Mouse (Mus musculus) MEL (cell line): ENCODE data around the gene Gria1.

Experiments used
- CTCF ChIP-seq, 3 experiments: IDR thresholded peaks in 2 of 3; conservative IDR thresholded peaks in 1 of 3; 2 replicates each; pipeline ENCODE4 v1.5.1; 2011 to 2012; ENCODE audit warnings: low read length in 3 of 3, low read depth in 2 of 3, mild to moderate bottlenecking in 2 of 3, improper control_type of control experiment in 1 of 3, inconsistent platforms in 1 of 3, mixed read lengths in 1 of 3, moderate library complexity in 1 of 3; ENCODE audit not compliant: control insufficient read depth in 1 of 3, insufficient read depth in 1 of 3, poor library complexity in 1 of 3, severe bottlenecking in 1 of 3
- GABPA ChIP-seq: IDR thresholded peaks from 2 replicates; pipeline ENCODE4 v1.6.1; 2012; ENCODE audit warnings: low read depth, mild to moderate bottlenecking, inconsistent platforms, low read length, improper control_type of control experiment, moderate library complexity
- GATA1 ChIP-seq: IDR thresholded peaks from 2 replicates; pipeline ENCODE4 v1.6.1; 2011; ENCODE audit warnings: low read depth, low read length, improper control_type of control experiment
- JUND ChIP-seq: IDR thresholded peaks from 2 replicates; pipeline ENCODE4 v1.6.1; 2011; ENCODE audit warnings: low read depth, mild to moderate bottlenecking, improper control_type of control experiment, low read length
- MAFK ChIP-seq: IDR thresholded peaks from 2 replicates; pipeline ENCODE4 v1.6.1; 2011; ENCODE audit warnings: low read depth, mild to moderate bottlenecking, low read length, improper control_type of control experiment, borderline replicate concordance
- MAX ChIP-seq: IDR thresholded peaks from 2 replicates; pipeline ENCODE4 v1.6.1; 2011; ENCODE audit warnings: low read length, improper control_type of control experiment
- MYC ChIP-seq: IDR thresholded peaks from 2 replicates; pipeline ENCODE4 v1.6.1; 2011; ENCODE audit warnings: low read depth, mild to moderate bottlenecking, low read length, improper control_type of control experiment, moderate library complexity
- POLR2A ChIP-seq, 2 experiments: IDR thresholded peaks; 2 replicates each; pipeline ENCODE4 v1.6.1; 2011 to 2012; ENCODE audit warnings: low read length in 2 of 2, mild to moderate bottlenecking in 2 of 2, control low read depth in 1 of 2, improper control_type of control experiment in 1 of 2, low read depth in 1 of 2, moderate library complexity in 1 of 2; ENCODE audit not compliant: control insufficient read depth in 1 of 2, insufficient read depth in 1 of 2, poor library complexity in 1 of 2
- RCOR1 ChIP-seq: IDR thresholded peaks from 2 replicates; pipeline ENCODE4 v1.6.1; 2012; ENCODE audit warnings: low read depth, mild to moderate bottlenecking, inconsistent platforms, low read length, improper control_type of control experiment
- TBP ChIP-seq: IDR thresholded peaks from 2 replicates; pipeline ENCODE4 v1.8.0; 2011; ENCODE audit warnings: low read depth, low read length, improper control_type of control experiment

- no peak for TF ChIP-seq CTCF (IDR thresholded peaks at IDR 0.05 in 2 of 3, conservative IDR thresholded peaks at IDR 0.05 in 1 of 3; ENCODE audit: control insufficient read depth in 1 of 3, insufficient read depth in 1 of 3, low read depth in 2 of 3, low read length in 3 of 3, poor library complexity in 1 of 3, severe bottlenecking in 1 of 3)
- no peak for TF ChIP-seq POLR2A (IDR thresholded peaks at IDR 0.05; ENCODE audit: control insufficient read depth in 1 of 2, insufficient read depth in 1 of 2, low read depth in 1 of 2, low read length in 2 of 2, poor library complexity in 1 of 2)
- no peak for TF ChIP-seq RCOR1
- no peak for TF ChIP-seq TBP
- no peak for TF ChIP-seq MYC
- no peak for TF ChIP-seq GABPA
- no peak for TF ChIP-seq GATA1
- TF ChIP-seq MAX, result no peak
- no peak for TF ChIP-seq JUND
- TF ChIP-seq MAFK, result no peak
Measured at GRCm38 (mm10) chr11:57145192-57145591, 134.0 kb downstream of the Gria1 start.
